Mouse (Mus musculus): Measurements from ENCODE around the gene Spc24.

The Spc24 gene

DNA sequence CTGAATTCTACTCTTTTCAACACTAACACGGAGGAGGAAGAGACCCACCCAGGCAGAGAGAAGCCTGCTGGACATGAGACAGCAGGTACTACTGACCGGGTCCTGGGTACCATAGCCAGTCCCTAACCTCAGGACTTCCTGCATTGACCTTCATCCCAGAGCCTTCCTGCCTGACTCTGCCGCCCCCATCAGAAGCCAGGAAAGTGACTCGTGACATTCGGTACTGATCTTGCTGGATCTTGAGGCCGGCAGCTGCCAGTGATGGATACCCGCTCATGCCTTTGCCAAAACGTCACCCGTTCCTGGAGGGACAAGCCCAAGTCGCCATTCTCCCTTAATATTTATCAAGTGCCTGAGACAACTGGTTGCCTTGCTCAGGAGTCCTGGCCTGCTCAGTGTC lies 11.6 kb downstream of the Spc24 start:
- no peak for DNase-seq (ENCODE audit: low spot score)

DNA sequence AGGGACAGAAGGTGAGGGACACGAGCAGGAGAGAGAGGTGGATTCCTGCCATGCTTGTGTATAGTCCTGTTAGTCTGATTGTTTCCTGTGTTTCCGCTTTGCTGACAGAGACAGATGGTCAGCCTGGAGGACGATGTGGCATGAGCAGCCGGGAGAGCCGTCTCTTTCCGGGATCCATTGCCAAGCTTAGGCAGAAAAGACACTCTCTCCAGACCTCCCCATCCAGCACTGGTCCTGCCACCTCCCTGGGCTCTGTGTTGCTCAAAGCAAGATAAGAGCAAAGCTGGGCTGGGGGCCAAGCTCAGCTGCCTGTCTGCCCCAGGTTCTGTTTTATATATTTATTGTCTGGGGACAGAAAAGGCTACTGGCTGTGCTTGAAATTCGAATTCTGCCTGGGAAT lies 12.1 kb downstream of the Spc24 start:
- DNase-seq (ENCODE audit: low spot score), result no peak

DNA sequence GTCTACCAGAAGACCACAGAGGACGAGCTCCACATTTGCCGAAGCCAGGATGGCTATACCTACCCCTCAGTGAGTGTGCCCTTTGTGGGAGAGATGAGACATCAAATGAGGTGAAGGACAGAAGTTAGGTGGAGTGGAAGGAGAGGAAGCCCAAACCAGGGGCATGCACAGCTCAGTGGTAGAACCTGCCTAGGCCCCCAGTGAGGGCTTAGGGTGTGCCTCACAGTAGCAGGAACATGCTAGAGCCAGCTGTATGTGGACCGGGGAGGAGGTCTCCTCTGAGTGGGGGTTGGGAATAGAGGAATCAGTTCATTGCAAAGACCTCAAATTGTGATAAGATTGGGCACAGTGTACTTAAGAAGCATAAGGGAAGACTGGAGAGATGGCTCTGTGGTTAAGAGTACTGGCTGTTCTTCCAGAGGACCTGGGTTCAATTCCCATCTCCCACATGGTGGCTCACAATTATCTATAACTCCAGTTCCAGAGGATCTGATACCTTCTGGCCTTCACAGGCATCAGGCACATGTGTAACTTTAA lies 12.8 kb downstream of the Spc24 start:
- no peak for DNase-seq (ENCODE audit: low spot score)

DNA sequence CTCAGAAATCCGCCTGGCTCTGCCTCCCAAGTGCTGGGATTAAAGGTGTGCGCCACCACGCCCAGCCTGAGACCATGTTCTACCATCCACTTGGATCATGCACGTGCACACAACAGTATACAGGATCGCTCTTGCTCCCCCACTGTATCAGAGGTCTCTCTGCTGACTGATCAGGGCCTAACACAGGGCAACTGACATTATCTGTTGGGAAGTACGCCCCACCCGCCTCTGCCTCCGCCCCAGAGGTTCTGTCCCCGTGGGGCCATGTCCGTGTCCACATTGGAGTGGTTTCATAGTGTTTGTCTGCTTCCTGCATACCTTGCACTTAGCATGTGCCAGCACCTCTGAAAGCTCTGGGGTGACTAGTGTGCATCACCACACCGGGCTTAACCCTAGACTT lies 18.6 kb downstream of the Spc24 start:
- DNase-seq (ENCODE audit: low spot score), result no peak

DNA sequence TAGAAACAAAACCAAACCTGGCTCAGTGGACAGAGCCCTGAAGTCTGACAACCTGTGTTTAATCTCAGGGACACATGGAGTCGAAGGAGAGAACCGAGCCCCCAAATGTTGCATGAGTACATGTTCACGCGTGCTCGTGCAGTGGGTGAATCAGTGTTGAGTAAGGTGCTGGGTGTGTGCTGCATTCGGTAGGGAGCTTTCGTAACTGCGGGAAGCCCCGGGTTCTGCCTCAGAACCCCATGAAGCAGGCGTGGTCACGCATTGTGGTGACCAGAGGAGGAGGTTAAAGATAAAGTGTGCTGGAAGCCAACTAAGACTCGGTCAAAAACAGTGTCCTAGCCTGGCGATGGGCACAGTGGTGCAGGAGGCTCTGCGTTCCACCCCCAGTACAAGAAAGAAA lies 19.7 kb downstream of the Spc24 start:
- no peak for DNase-seq (ENCODE audit: low spot score)

DNA sequence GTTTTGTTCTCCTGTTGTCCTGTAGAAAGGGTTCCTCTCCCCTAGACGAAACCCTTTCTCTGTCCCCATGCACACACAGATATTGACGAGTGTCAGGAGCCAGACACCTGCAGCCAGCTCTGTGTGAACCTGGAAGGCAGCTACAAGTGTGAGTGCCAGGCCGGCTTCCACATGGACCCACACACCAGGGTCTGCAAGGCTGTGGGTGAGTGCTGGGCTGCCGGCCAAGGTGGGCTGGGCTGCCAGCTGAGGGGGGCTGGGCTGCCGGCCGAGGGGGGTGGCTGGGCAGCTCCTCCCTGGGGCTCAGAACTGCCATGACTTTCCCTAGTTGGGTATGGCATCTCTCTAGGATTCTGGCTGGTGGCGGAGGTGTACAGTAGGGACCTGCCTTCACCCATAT lies 21.3 kb downstream of the Spc24 start:
- DNase-seq (ENCODE audit: low spot score), result no peak

DNA sequence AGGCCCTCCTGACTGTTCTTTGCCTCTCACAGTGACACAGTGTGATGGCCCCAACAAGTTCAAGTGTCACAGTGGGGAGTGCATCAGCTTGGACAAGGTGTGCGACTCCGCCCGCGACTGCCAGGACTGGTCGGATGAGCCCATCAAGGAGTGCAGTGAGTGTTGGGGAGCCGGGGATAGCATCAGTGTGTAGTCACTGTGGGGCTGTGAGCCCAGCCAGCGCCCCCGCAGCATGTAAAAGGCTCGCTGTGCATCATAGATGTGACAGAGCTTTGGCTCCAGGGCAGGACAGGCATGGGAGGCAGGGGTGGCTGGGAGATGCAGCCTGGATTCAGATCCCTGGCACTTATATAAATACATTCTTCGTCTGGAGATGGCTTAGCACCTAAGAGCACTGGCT lies 22.9 kb downstream of the Spc24 start:
- DNase-seq (ENCODE audit: low spot score), result no peak

DNA sequence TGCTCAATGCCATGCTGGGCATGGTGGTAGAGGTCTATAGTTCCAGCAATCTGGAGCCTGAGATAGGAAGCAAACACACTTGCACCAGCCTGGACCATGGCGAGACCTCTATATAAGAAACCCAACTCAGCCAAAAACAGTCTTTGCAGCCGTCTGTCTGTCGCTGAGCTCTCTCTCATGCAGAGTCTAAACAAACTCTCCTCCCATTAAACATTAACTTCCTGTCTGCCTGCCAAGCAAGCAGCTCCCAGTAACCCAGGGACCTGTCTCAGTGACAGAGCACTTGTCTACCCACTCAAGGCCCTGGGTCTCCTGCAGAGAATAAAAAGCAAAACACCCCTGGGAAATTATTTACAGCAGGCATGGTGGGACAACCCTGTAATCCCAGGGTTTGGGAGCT lies 23.5 kb downstream of the Spc24 start:
- no peak for DNase-seq (ENCODE audit: low spot score)

DNA sequence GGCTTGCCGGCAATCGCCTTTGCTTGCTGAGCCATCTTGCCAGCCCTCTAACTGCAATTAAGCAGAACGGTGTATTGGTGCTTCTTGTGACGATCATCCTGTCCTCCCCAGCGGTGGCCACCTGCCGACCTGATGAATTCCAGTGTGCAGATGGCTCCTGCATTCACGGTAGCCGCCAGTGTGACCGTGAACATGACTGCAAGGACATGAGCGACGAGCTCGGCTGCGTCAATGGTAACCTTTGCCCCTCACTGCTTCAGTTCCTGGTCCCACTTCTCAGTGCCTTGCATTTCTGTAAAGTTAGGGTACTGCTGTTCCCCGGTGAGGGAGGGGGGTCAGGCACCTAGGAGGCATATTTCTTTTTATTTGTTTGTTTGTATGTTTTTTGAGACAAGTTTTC lies 25.0 kb downstream of the Spc24 start:
- DNase-seq (ENCODE audit: low spot score), result no peak

DNA sequence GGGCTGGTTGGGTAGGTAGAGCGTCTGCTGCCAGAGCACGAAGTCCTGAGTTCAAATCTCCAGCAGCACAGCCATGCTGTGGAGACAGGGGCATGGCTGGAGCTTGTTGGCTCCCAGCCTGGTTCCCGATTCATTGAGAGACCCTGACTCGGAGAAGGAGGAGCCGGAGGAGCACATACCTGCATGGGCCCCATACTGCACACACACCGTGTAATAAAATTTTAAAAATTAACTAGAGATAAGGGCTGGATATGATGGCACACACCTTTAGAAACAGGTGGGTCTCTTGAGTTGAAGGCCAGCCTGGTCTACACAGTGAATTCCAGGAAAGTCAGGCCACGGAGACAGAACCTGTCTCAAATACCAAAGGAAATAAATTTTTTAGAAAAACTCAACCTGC lies 26.1 kb downstream of the Spc24 start:
- DNase-seq (ENCODE audit: low spot score), result no peak

DNA sequence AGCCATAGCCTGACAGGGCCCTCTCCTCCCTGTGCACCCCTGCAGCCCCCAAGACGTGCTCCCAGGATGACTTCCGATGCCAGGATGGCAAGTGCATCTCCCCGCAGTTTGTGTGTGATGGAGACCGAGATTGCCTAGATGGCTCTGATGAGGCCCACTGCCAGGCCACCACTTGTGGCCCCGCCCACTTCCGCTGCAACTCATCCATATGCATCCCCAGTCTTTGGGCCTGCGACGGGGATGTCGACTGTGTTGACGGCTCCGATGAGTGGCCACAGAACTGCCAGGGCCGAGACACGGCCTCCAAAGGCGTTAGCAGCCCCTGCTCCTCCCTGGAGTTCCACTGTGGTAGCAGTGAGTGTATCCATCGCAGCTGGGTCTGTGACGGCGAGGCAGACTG lies 26.7 kb downstream of the Spc24 start:
- DNase-seq (ENCODE audit: low spot score), result no peak

DNA sequence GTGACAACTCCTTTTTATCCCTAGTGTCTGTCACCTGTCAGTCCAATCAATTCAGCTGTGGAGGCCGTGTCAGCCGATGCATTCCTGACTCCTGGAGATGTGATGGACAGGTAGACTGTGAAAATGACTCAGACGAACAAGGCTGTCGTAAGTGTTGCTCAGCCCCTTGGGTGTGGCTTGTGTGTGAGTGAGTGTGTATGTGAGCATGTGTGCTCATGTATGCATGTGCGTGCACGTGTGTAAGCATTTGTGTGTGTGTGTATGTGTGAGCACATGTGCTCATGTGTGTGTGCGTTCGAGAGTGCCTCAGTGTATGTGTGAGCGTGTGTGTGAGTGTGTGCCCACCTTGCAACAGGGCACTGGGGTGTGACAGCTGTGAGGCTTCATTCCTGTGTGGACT lies 27.8 kb downstream of the Spc24 start:
- DNase-seq (ENCODE audit: low spot score), result no peak

DNA sequence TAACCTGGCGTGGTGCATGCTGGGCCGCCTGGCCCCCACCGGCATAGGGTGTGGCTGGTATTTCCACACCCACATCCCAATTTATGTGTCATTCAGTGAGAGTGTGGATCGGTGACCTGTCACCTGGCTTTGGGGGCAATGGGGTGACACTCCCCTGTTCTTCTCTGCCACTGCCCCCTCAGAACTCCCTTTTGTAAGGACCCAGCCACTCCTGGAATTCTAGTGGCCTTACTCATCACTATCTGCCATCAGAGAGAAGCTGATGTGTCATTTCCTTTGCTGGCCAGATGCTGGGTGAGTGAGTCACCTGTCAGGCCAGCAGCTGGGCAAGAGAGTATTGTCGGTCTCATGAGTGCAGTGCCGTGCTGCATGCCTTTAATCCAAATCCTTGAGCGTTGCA lies 30.8 kb downstream of the Spc24 start:
- no peak for DNase-seq (ENCODE audit: low spot score)

DNA sequence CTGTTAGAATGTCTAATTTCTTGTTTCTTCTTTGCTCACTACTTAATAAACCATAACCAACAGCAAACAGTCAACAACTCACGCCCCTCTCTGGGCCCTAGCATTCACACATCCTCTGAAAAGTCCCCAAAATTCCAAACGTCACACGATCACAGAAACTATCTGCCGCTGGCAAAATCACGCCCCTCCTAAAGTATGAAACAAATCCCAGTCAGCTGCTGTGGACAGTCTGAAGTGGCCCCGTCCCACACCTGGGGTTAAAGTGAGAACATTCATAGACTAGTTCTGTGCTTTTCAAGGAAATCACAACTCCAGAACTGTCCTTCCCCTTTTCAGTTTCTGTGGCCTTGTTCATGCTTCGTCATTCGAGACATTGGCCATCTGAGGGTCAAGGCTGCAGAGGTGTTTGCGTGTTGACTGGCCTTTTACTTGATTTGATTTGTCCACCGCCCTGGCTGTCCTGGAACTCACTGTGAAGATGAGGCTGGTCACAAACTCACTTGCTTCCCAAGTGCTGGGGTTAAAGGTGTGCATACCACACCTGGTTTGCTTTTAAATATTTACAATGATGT lies 31.8 kb downstream of the Spc24 start:
- DNase-seq (ENCODE audit: low spot score), result no peak

DNA sequence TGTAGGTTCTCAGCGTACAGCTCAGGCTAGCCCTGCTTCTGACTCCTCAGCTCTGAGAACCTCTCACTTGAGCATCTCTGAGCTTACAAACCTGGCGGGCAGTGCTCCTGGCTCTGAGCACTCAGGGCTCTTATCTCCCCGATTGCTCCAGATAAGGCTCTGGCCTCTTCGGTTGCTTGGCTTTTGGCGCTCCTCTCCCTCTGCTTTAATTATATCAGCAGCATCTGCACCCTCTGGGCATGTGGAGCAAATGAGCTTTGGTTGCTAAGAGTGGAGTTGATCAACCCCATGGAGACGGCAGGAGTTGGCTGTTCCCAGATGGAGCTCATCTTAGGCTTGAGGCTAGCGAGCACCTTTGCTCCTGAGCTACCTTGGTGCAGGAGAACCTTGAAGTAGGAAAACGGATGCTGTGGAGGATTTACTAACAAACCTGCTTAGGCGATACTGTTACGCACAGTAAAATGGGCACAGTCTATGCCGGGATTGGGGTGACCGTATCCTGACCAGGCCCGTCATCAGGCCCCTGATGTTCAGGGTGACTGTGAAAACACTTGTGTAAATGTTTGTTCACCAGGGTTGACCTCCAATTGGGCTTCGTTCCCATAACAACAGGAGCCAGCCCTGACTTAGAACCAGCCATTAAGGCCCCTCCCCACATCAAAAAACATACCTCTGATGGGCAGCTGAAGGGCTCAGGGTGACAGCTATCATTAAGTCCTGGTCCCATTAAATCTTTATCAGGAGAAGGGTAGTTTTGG lies 33.7 kb downstream of the Spc24 start:
- no peak for DNase-seq (ENCODE audit: low spot score)

DNA sequence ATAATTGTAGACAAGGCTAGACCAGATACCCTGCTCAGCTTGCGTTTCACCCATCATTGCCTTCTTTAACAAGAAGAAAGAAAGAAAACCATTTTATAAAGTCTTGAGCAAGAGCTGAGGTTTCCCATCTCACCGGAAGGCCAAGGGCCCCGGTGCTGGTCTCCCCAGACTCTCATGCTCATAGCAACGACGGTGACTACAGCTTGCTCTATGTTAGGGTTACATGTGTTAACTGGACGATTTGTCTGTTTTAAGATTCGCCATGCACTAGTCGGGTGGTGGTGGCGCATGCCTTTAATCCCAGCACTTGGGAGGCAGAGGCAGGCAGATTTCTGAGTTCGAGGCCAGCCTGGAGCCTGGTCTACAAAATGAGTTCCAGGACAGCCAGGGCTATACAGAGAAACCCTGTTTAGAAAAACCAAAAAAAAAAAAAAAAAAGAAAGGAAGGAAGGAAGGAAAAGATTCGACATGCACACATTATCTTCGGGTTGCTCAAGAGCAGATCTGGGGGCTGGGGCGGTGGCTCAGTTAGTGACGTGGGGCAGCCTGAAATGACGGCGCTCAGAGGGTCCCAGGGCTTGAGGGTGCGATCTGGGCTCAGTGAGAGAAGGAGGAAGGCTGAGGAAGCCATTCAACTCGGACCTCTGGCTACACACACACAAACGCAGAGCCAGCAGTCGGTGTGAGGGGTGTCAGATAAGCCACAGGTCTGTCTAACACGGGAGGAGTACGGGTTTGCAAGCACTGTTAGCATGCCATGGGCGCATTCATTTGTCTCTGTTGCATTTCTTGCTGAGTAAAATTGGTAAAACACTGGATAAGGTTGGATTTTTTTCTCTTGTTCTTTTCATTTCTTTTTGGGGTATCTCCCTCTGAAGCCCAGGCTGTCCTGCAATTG lies 34.6 kb downstream of the Spc24 start:
- no peak for DNase-seq (ENCODE audit: low spot score)

DNA sequence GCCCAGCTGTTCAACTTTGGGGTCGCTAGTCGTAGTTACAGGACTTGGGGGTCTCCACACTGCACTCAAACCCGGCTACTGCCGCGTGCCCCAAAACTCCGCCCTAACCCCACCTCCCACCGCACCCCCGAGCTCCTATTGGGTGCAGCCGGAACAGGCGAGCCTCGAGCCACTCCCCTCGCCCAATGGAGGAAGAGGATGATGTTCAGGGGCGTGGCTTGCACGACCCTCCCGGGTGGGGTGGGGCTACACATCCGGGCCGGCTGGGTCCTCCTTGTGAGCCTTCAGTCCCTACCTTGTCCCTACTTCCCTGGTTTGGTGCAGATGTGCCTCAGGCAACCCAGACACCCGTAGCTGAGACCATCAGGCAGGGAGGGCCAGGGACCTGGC lies 36.0 kb downstream of the Spc24 start:
- DNase-seq (ENCODE audit: low spot score), result peak; percentile 99

DNA sequence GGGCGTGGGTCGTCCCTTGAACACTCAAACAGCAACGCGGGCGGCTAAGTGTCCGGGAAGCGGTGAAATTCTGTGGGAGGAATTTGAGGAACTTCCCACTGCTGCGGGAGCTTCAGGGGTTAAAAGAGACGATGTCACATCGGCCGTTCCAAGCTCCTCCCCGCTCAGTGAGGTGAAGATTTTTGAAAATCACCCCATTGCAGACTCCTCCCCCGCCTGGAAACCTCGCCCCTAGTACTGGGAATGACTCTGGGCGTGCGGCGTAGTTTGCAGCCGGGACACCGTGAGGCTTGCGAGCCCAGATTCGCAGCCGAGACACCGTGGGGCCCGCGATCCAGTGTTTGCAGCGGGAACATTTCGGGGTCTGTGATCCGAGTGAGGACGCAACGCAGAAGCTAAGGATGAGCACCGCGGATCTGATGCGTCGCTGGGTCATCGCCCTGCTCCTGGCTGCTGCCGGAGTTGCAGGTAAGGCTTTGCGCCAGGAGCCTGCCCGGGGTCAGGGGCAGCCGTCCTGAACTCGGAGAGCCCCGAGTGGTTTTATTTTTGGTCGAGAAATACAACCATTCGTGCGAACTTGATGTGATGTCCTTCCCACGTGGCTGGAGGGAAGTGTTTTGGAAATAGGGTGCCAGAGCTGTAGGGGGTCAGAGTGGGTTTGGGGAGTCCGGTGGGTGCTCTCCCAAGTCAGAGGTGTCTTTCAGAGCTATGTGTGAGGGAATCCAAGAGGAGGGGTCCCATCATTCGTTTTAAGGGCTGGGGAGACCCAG lies 36.5 kb downstream of the Spc24 start, which contains the start of gene Ldlr:
Ldlr (plus strand) TSS at position 107 of the 770 bp plus-strand sequence.
- peak; percentile 97 for DNase-seq (ENCODE audit: low spot score)

DNA sequence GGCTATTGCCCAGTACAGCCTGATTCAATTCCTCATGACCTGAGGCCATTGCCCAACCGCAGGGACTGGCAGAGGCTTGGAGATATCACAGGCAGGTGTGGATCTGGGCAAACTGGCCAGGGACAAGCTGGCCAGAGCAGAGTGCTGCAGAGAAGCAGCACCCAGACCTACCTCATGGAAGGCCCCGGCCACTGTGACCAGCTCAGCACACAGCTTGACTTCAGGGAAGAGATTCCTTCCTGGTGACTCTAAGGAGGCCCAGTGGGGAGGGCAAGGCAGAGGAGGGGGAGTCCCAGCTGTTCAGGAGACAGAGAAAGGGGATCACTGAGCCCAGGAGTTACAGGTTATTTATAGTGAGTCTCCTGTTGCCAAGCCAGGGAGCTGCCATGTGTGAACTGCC lies 39.1 kb downstream of the Spc24 start:
- DNase-seq (ENCODE audit: low spot score), result no peak

DNA sequence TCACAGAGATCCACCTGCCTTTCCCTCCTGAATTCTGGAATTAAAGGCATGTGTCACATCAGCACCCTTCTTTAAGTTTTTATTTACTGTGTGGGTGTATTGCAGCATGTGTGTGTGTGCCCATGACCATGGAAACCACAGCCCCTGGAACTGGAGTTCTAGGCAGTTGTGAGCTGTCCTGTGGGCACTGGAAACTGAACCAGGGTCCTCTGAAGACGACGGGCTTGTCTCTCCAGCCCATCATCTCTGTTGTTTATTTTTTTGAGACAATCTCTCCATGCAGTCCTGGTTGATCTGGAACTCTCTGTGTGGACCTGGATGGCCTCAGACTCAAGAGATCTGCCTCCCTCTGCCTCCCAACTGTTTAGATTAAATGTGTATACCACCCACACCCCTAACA lies 43.1 kb downstream of the Spc24 start:
- DNase-seq (ENCODE audit: low spot score), result no peak

DNA sequence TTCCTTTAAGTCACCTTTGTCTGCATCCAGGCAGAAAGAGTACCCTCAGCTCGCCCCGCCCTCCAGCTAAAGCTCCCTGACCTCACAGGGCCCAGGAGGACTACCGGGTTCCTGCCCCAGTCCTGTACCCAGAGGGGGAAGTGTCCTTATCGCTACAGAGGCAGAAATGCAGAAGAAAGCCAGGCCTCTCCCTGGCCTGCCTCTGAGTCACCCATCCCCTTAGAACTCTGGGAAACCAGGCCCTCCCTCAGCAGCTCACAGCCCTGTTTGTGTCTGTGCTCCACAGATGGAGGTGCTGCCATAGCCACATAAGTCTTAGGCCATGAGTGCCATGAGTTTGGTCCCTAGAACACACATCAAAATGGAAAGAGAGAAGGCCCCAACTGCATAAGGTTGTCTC lies 44.8 kb downstream of the Spc24 start:
- no peak for DNase-seq (ENCODE audit: low spot score)

DNA sequence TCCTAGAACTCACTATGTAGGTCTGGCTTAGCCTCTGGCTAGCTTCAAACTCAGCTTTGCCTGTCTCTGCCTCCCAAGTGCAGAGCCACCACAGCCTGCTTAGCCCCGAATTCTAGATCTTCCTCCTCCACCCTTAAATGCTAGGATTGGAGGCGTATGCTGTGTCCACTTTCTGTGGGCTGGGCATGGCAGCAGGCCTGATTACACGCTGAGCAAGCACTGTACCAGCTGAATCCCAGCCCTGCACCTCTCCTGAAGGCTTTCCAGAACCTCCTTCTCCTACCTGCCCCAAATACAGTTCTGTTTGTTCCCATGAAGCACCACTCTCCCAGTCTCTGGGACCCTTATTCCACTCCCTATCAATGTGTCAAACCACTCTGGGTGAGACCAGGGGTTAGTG lies 50.8 kb downstream of the Spc24 start:
- no peak for DNase-seq (ENCODE audit: low spot score)

Data from embryo, embryonic 10.5 days (tissue).